Mouse (Mus musculus): ENCODE measurements around the gene Sub1. TPM values are rescaled to one million over a fixed set of nuclear protein-coding genes. Genes with fewer than 3 reads are reported as not detected.

Sub1 gene
- polyA plus RNA-seq, 2 experiments: 226 to 728 TPM

GRCm38 (mm10) chr15:12007421-12007820 is 10.6 kb upstream of the Sub1 start:
- H3K27me3 ChIP-seq (ENCODE audit: control insufficient read depth, insufficient read depth, low read length): no peaks in the 10 kb centered on the region
- TF ChIP-seq POLR2A (IDR thresholded peaks at IDR 0.05; ENCODE audit: borderline replicate concordance, extremely low read depth, insufficient read depth, insufficient read length): no peak
- DNase-seq (ENCODE audit: low spot score) (no peak), ATAC-seq (ENCODE audit: low FRiP score, low read depth) (no peak)
- 83% methylated on average over 7 of the region's 7 CpGs for WGBS
- no peaks in the 10 kb centered on the region for H3K36me3 ChIP-seq (ENCODE audit: control insufficient read depth, insufficient read depth, low read length)
- no peak overlapping the region for H3K9ac ChIP-seq (ENCODE audit: low read depth, low read length, severe bottlenecking)
- H3K4me2 ChIP-seq (replicated peaks; ENCODE audit: low read depth, low read length, severe bottlenecking): no peak overlapping the region
- no peak overlapping the region for H3K27ac ChIP-seq (replicated peaks; ENCODE audit: low read depth, low read length)
- no peaks in the 10 kb centered on the region for H3K4me1 ChIP-seq (ENCODE audit: control insufficient read depth, insufficient read depth, low read length)
- H3K9me3 ChIP-seq (ENCODE audit: control insufficient read depth, low read length): no peaks in the 10 kb centered on the region
- no peak overlapping the region for H3K4me3 ChIP-seq (replicated peaks; ENCODE audit: low read length)

- no peaks in the 10 kb centered on the region for H3K36me3 ChIP-seq (ENCODE audit: control insufficient read depth, insufficient read depth, low read length)
- H3K4me3 ChIP-seq (replicated peaks; ENCODE audit: low read length): no peak overlapping the region
- H3K27ac ChIP-seq (replicated peaks; ENCODE audit: low read depth, low read length): no peak overlapping the region
- DNase-seq (ENCODE audit: low spot score) (no peak), ATAC-seq (ENCODE audit: low FRiP score, low read depth) (no peak)
- no peak overlapping the region for H3K9ac ChIP-seq (ENCODE audit: low read depth, low read length, severe bottlenecking)
- 30% methylated on average over 6 of the region's 6 CpGs for WGBS
- H3K4me1 ChIP-seq (ENCODE audit: control insufficient read depth, insufficient read depth, low read length): no peaks in the 10 kb centered on the region
- no peak for TF ChIP-seq POLR2A (IDR thresholded peaks at IDR 0.05; ENCODE audit: borderline replicate concordance, extremely low read depth, insufficient read depth, insufficient read length)
- H3K9me3 ChIP-seq (ENCODE audit: control insufficient read depth, low read length): no peaks in the 10 kb centered on the region
- H3K27me3 ChIP-seq (ENCODE audit: control insufficient read depth, insufficient read depth, low read length): no peaks in the 10 kb centered on the region
- no peak overlapping the region for H3K4me2 ChIP-seq (replicated peaks; ENCODE audit: low read depth, low read length, severe bottlenecking)
These were observed 9.4 kb upstream of the Sub1 start for GRCm38 (mm10) chr15:12006169-12006568.

- Histone ChIP-seq H3K4me3 (replicated peaks; ENCODE audit: low read length) (peak overlapping the region; percentile 99), H3K27ac (replicated peaks; ENCODE audit: low read depth, low read length) (peak overlapping the region; percentile 87), H3K9me3 (ENCODE audit: control insufficient read depth, low read length) (no peaks in the 10 kb centered on the region), H3K9ac (ENCODE audit: low read depth, low read length, severe bottlenecking) (peak overlapping the region; percentile 97), H3K36me3 (ENCODE audit: control insufficient read depth, insufficient read depth, low read length) (peaks cover 23% of the 10 kb centered on the region), H3K4me1 (ENCODE audit: control insufficient read depth, insufficient read depth, low read length) (peaks cover 20% of the 10 kb centered on the region), H3K4me2 (replicated peaks; ENCODE audit: low read depth, low read length, severe bottlenecking) (peak overlapping the region; percentile 75), H3K27me3 (ENCODE audit: control insufficient read depth, insufficient read depth, low read length) (no peaks in the 10 kb centered on the region)
- DNase-seq (ENCODE audit: low spot score) (peak; percentile 96), ATAC-seq (ENCODE audit: low FRiP score, low read depth) (peak; percentile 96)
- under 1% methylated on average over 32 of the region's 33 CpGs for WGBS
- TF ChIP-seq POLR2A (IDR thresholded peaks at IDR 0.05; ENCODE audit: borderline replicate concordance, extremely low read depth, insufficient read depth, insufficient read length): peak; percentile 97
These were observed 975 bp downstream of the Sub1 start for GRCm38 (mm10) chr15:11995815-11996201.

- H3K27me3 ChIP-seq (ENCODE audit: control insufficient read depth, insufficient read depth, low read length): no peaks in the 10 kb centered on the region
- ATAC-seq (ENCODE audit: low FRiP score, low read depth): peak; percentile 64
- peak overlapping the region; percentile 99 for H3K4me3 ChIP-seq (replicated peaks; ENCODE audit: low read length)
- no peak for TF ChIP-seq POLR2A (IDR thresholded peaks at IDR 0.05; ENCODE audit: borderline replicate concordance, extremely low read depth, insufficient read depth, insufficient read length)
- peak overlapping the region; percentile 87 for H3K27ac ChIP-seq (replicated peaks; ENCODE audit: low read depth, low read length)
- DNase-seq (ENCODE audit: low spot score): peak; percentile 48
- peak overlapping the region; percentile 75 for H3K4me2 ChIP-seq (replicated peaks; ENCODE audit: low read depth, low read length, severe bottlenecking)
- under 1% methylated on average over 48 of the region's 71 CpGs for WGBS
- peaks cover 20% of the 10 kb centered on the region for H3K4me1 ChIP-seq (ENCODE audit: control insufficient read depth, insufficient read depth, low read length)
- H3K9ac ChIP-seq (ENCODE audit: low read depth, low read length, severe bottlenecking): peak overlapping the region; percentile 97
- peaks cover 29% of the 10 kb centered on the region for H3K36me3 ChIP-seq (ENCODE audit: control insufficient read depth, insufficient read depth, low read length)
- no peaks in the 10 kb centered on the region for H3K9me3 ChIP-seq (ENCODE audit: control insufficient read depth, low read length)
These were observed 1.6 kb downstream of the Sub1 start for GRCm38 (mm10) chr15:11994921-11995814.

GRCm38 (mm10) chr15:11994006-11994405 is 2.8 kb downstream of the Sub1 start:
- H3K36me3 ChIP-seq (ENCODE audit: control insufficient read depth, insufficient read depth, low read length): peaks cover 41% of the 10 kb centered on the region
- WGBS: 25% methylated on average over 2 of the region's 2 CpGs
- DNase-seq (ENCODE audit: low spot score): no peak
- no peak for ATAC-seq (ENCODE audit: low FRiP score, low read depth)
- no peak overlapping the region for H3K27ac ChIP-seq (replicated peaks; ENCODE audit: low read depth, low read length)
- H3K9me3 ChIP-seq (ENCODE audit: control insufficient read depth, low read length): no peaks in the 10 kb centered on the region
- H3K4me1 ChIP-seq (ENCODE audit: control insufficient read depth, insufficient read depth, low read length): peaks cover 20% of the 10 kb centered on the region
- no peak for TF ChIP-seq POLR2A (IDR thresholded peaks at IDR 0.05; ENCODE audit: borderline replicate concordance, extremely low read depth, insufficient read depth, insufficient read length)
- peak overlapping the region; percentile 99 for H3K4me3 ChIP-seq (replicated peaks; ENCODE audit: low read length)
- peak overlapping the region; percentile 75 for H3K4me2 ChIP-seq (replicated peaks; ENCODE audit: low read depth, low read length, severe bottlenecking)
- peak overlapping the region; percentile 97 for H3K9ac ChIP-seq (ENCODE audit: low read depth, low read length, severe bottlenecking)
- no peaks in the 10 kb centered on the region for H3K27me3 ChIP-seq (ENCODE audit: control insufficient read depth, insufficient read depth, low read length)
